Mouse (Mus musculus) cerebellum, adult 11-12 months (tissue): ENCODE measurements around the gene Fam69b.
A peak's percentile ranks its signal among the peaks of the same experiment; 100 is the strongest.

Experiments
- DNase-seq: peaks from one replicate; pipeline ENCODE4 v3.0.0; 2022

Gene Fam69b

DNA sequence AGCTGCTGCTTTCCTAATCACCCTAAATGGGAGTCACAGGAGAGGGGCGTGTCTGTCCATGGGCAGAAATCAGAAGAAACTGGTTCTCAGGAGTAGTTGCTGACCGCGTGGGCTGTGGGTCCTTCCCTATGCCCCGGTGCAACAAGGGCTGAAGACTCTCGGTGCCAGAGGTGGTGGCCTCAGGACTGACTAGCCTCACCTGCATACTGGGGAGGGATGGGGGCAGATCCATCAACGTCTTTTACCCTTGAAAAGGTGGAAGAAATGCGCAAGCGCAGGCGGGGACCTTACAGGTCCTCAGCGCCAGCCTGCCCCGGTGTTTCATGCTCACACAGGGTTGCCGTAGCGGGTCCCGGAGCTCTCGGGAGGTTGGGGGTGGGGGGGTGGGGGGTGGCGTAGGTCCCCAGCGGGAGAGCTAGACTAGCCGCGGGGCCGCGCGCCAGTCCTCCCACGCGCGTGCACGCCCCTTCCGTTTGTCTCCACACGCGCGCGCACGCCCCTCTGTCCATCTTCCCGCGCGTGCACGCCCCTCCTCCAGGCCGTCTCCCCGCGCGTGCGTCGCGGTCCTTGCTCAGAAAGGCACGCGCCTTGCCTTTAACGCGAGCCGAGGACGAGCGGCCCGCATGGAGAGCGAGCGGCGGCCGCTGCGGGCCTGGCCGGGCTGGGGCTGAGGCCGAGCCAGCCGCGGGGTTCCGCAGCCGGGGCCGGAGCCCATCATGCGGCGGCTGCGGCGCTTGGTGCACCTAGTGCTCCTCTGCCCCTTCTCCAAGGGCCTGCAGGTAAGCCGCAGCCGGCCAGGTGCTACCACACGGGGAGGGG is at the start of gene Fam69b:
Fam69b (plus strand) TSS at position 537 of the 819 bp plus-strand sequence.
- peak; percentile 89 for DNase-seq

DNA sequence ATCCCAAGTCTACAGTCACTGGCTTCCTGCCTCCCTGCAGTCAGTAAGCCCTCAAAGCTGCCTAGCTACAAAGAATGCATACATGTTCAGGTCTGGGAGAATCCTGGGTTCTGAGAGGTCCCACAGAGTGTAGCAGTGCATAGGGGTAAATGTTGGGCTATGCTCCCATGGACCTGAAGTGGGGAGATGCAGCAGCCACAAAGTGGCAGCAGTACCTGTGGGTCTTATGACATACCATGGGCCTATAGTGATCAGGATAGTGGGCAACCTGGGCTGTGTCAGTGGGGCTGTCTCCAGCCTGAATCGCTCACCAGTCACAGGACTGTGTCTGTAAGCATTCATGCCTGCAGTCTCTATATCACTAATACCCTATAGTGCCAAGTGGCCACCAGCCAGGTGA is 48.5 kb upstream of the Fam69b start, which contains the start of gene Egfl7:
Egfl7 (plus strand) TSS at position 301 of the 400 bp plus-strand sequence.
- DNase-seq: no peak

DNA sequence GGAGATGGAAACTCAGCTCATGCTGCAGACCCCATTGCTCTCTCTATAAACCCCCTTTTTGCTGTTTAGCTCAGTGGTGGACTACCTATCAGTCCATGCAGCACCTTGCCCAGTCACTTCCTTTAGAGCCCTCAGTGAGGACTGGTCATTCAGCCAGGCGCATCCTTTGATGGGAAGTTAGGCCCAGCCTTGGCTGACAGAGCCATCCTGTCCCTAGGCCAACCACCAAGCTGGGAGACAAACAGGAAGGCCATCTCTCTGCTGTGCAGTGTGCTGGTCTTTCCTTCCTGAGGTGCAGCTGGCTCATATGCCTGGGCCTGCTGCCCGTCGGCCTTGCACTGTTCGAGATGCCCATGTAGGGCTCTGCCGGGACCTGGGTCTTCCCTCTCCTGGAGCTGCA is 47.5 kb upstream of the Fam69b start:
- no peak for DNase-seq

DNA sequence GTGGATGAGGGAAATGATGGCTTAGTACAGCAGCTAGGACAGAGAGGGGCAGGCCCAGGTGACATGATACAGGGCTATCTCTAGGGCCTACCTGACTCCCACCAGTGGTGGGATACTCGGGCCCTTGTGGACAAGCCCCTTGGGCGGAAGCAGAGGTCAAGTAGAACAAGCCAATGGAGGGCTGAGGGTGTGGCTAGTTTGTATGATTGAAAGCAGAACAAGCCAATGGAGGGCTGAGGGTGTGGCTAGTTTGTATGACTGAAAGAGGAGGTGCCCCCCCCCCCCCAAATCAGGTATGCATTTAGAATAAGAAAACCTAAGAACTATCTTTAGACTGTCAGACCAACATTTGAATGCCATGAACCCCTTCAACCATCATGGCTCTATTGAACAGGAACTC is 46.1 kb upstream of the Fam69b start:
- no peak for DNase-seq

DNA sequence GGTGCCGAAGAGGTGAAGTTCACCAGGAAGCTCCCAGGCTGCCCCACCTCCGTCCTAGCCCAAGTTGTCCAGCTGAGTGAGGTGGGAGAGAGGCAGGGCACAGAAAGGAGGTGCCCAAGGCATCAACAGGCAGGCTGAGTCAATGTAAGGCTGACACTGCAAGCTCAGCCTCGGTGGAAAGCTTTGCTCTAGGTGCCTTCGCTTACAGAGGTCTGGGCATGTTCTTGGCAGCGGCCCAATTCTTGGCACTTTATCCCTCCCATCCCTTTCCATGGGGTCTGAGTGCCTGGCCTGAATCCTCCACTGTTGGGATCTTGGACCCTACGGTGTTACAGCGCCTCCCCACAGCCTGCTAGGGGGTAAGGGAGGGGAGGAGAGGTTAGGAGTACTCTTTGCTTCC is 45.5 kb upstream of the Fam69b start:
- no peak for DNase-seq

DNA sequence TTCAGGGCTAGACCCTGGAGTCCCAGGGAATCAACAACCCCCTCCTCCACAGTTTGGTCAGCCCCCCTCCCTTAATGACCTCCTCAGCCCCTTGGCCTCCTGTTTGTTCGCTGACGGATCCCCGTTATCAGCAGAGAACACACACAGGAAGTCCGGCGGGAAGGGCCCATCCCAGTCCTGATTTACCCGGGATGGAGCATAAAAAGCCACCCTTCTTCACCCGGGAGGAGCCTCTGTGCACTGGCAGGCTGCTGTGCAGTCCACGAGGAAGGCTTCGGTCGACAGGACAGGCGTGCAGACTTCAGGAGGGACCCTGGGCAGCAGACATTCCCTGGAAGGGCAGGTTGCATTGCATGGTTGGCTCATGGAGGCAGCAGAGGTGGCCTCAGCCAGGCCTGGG is 44.6 kb upstream of the Fam69b start:
- DNase-seq: no peak

DNA sequence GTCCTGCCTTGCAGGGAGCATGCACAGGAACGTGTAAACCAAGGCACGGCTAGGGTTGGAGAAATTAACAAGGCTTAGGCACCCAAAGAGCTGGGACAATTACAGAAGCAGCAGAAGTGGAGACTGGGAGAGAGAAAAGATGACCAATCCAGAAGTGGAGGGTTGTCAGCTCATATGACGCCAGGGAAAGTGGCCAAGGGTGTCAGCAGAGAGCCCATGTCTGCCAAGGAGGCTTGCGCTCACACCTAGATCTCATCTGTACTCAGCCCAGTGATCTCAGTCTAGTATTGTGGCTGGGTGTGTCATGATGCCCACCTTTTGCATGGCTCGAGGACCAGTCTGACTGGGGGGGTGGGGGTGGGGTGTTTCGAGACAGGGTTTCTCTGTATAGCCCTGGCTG is 42.5 kb upstream of the Fam69b start:
- DNase-seq: no peak

DNA sequence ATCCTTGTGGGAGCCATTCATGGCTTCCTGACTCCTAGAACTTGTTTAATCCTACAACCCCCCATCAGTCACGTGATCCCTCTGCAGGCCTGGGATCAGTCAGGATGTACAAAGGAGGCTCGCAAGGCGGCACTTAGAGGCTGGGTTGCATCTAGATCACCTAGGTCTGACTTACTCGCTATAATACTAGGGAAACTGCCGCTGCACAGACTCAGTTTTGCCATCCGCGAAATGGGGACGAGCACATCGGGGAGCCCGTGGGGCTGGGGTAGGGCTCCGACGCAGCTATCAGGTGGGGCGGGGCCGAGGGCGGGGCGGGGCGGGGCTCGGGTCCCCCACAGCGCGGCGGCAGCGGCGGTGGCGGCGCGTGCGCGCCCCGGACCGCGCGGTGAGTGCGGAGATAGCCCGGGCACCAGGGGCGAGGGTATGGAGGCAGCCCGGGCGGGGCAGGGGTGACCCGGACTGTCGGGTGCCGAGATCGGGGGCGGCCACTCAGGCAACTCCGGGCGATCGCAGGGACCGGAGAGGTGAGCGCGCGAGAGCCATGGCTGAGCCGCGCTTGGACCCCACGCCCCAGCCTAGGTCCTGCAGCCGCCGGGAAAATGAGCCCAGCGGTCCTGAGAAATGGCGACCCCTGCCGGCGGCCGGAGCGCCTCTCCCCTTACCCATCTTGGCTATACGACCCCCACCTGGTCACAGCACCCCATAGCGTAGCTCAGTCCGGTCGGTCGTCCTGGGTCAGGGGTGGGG is 41.8 kb upstream of the Fam69b start, which contains the start of gene Gm20532:
Gm20532 (plus strand) TSS at position 346 of the 750 bp plus-strand sequence.
- DNase-seq: peak; percentile 53

DNA sequence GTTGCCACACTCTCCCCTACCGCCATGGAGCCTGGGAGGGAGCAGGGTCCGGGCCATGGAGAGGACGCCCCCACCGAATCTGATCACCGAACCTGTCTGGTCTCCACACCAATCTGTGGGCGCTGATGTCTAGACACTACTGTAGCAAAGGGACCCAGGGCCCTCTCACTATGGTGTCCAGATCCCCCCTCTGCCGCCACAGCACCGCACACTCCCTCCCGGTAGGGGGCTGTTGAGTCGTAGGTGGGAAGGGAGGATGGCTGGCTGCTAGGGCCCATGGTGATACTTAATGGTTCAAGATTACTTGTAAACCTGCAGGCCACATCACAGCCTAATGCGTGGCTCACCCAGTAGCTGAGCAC is 41.2 kb upstream of the Fam69b start:
- no peak for DNase-seq

DNA sequence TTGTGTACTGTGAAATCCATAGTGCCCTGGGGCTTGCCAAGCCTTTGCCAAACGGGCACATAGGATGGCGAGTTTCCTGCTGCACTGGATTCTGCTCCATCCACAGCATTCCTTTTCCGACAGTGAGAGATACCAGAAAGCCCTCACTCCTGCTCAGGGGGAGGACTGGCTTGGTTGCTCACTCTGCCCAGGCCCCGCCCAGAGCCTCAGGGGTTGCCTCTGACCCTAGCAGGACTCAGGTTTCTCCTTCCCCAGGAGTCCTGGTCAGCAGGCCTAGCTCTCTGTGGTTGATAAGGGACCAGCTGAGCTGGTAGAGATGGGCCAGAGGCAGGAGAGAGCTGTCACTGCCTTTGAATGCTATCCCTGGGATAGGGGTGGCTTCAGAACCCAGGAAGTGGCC is 39.7 kb upstream of the Fam69b start:
- no peak for DNase-seq

DNA sequence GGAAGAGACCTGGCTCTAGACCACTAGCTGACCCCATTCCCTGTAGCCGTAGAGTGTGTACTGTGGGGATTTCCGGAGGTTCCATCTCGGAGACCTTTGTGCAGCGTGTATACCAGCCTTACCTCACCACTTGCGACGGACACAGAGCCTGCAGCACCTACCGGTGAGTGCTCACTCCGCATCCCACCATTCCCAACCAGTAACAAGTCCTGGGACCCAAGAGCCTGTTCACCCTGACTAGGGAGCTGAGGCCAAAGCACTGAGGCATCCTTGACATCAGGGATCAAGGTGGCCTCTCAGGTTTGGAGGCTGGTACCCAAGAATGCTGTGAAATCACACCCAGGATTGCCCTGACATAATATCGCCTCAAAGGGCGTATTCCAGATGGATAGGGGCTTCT is 39.0 kb upstream of the Fam69b start:
- no peak for DNase-seq

DNA sequence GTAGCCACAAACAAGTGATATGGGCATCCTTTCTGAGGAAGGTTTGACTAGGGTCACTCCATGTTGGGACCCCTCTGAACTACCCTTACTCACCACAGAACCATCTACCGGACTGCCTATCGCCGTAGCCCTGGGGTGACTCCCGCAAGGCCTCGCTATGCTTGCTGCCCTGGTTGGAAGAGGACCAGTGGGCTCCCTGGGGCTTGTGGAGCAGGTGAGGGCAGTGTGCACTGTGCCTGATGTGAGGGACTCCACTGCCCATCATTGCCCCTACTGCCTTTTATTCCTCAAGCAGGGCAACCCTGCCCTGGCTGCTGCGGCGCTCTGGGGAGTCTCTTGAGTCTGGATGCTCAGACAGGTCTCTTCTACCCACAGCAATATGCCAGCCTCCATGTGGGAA is 38.0 kb upstream of the Fam69b start:
- no peak for DNase-seq

DNA sequence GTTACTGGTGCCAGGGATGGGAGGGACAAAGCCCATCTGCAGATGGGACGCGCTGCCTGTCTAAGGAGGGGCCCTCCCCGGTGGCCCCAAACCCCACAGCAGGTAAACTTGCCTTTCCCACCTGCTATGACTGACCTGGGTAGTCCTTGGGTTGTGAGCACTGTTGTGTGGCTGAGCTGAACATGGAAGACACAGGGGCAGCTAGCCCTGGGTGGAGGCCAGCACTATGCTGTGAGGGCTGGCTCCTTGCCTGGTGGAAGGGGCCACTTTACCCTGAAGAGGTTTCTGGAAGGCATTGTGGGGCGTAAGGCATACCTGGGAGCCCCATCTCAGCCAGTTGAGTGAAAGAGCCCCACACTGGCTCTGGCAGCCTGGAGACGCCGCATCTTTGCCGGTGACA is 37.3 kb upstream of the Fam69b start:
- DNase-seq: no peak

DNA sequence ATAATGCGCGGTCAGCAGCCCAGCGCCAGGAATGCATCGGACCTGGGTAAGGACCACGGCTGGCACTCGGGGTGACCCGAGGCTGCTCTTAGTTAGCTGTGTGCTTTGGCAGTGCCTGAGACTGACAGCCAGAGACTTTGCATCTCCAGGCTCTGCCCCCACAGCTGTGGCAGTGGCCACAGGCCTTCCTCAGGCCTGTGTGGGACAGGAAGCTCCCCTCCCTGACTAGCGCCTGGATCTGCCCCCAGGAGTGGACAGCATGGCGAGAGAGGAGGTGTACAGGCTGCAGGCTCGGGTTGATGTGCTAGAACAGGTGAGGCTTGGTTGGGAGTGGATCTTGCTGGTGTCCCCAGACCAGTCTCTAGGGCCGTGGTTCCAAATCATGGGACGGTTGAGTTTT is 36.8 kb upstream of the Fam69b start:
- DNase-seq: no peak

DNA sequence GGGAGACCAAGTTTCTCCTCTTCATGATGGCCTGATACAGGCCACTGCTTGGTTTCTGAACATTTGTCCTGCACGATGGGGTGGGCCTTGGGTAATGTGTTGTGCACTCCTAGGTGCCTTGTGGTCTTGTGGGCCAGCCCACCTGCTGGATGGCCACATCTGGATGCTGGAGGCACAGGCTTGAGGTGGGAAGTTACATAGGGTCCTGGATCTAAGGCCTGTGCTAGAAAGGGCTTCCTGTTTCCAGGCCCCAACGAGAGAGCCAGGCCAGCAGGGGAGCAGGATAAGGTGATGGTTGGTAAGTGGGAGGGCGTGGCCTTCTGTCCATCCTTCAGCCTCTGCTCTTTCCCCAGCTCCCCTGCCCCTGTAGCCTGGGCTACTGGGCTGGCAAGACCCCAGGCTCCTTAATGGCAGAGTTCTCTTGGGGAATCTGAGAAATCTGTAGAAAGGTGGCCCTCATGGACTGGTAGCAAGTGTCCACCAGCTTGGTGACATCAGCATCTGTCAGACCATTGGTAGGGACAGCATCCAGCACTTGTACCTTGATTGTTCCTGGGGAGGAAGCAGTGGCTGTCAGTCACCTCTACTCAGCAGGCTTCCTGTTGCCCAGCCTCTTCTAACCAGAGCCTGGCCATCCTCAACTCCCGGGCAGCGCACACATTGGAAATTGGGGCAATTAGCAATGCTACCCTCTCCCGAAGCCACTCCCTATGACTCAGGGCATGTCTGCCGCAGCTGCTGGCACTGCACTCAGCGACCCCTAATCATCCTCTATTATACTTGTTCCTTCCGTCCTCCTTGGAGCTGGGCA is 34.8 kb upstream of the Fam69b start:
- DNase-seq: no peak

DNA sequence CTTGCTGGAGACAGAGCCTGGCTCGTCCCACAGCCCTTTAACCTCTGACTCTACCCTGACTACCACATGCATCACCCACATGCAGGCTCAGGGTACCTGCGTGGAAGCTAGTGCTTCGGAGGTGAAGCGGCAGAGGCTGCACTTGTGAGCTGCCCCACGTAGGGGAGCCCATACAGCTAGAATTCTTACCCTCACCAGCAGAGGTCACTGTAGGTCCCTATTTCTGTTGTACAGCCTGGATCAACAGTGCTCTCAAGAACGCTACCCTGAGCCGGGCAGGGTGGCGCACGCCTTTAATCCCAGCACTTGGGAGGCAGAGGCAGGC is 34.3 kb upstream of the Fam69b start:
- no peak for DNase-seq

DNA sequence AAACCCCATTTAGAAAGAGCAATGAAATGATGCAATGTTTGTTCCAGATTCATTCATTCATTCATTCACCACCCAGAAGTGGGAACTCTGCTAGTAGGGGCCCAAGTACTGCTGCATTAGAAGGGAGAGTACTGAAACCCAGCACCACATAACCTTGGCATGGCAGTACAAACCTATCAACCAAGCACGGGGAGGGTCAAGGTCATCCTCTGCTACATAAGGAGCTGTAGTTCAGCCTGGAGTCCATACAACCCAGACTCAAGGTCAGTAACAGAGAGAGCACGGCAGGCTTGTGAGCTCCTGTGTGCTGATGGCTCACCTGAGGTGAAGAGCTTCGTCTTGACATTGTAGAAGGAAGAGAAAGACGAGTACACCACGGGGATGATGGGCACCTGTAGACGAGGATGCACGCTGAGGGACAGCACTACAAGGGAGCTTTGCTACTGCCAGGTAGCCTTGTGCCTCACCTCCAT is 33.8 kb upstream of the Fam69b start:
- no peak for DNase-seq

DNA sequence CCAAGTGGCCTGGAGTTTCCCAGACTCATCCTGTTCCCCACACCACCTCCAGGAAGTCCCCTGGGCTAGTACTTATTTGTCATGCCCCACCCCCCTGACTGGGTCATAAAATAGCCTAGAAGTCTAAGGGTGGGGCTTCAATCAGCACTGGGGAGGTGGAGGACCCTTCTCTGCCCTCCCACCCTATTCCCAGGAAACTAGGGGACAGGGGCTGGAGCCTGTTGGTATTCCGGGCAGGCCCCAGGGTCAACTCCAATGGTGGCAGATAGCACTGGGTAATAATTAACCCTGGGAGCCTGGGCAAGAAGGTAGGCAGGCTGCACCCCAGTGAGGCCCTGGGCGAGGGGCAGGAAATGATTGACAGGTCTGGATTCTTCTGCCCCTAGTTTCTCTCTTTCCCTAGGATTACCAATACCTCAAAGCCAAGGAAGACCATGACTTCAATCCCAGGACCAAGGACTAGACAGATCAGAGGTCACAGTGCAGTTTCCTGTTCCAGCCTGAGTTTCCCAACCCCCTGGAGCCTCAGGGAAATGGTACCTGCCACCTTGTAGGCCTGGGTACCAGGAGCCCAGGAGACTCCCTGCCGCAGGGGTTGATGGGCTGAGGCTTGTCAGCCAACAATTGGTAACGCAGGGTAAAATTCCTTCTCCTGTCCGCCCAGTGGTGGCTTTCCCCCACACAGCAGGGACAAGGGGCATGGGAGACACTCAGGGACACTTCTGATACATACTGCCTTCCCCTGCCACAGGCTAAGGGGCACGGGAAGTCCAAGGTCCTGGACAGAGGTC is 33.1 kb upstream of the Fam69b start:
- no peak for DNase-seq

DNA sequence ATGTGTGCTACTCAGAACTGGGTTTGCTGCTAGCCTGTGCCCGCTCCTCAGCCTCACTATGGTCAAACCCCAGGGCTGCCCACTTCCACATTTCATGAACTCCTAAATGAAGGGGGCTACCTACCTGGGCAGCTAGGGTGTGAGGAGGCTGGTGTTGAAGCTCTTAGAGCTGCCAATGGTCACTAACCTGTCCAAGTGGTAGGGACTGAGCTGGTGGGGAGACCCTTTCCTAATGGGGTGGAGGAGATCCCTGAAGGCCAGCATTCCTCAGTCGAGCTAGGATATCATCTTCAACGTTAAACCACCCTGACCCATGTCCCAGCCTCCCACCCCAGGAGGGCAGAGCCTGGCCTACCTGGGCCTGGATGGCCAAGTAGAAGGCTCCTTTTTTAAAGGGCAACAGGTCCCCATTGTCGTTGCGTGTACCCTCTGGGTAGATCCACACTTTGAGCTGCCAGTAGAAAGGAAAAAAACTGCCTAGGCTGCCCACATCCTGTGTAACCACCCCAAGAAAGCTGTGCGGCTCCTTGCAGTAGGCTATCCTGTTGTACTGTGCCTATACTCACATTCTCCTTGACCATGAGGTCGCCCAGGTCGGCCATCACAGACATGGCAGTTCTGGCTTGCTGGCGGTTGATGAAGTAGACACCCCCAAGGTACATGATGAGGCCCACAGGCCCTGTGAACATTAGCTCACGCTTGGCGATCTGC is 32.4 kb upstream of the Fam69b start:
- DNase-seq: no peak

DNA sequence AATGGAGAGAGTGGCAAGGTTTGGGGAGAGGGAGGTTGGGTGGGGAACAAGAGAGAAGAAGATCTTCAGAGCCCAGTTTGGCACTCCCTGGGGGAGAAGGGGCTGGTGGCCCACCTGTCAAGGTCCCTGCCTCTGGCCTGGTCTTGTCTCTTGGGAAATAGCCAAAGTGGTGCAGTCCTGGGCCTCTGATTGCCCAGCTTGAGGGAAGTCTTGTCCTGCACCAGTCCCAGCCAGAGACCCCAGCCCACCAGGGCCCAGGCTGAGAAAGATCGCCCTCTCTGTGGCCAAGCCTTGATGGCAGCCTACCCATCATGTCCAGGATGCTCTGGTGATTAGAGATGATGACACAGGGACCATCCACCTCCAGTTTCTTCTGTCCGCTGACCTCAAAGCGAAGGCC is 31.4 kb upstream of the Fam69b start:
- no peak for DNase-seq

DNA sequence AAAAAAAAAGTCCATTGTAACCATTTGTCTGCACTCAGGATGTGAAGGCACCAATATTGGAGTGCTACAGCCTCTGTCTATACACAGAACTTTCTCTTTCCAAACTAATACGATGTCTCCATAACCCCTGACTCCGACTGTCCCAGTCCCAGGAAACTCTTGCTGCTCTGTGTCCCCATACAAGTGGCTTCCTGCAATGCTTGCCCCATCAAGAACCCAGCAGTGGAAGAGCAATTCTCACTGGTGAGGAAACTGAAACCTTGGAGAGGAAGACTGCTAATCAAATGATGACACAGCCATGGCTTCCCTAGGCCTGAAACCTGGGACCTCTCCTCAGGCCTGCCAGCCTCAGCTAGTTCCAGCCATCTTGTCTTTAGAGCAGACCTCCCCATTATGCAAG is 30.4 kb upstream of the Fam69b start:
- no peak for DNase-seq

DNA sequence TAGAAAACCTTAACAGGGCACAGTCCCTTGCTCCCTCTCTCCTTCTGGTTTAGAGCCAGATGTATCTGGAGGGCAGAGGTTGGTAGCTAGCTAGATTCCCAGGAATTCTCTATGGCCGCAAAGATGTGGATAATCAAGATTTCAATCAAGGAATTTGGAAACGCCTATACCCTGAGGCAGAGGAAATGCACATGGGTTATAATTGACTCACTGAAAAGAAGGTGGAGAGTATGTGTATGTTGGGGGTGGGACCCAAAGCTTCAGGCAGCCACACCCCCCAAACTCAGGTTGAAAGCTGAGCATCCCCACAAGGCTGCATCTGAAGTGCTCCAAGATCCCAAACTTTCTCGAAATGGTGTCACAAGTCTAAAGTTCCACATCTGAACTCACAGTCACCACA is 29.8 kb upstream of the Fam69b start:
- no peak for DNase-seq
